Mouse (Mus musculus) neural tube, embryonic 11.5 days (tissue): ENCODE measurements at regions not wholly inside any gene's neighbourhood (a gene's known extent, or its start where the extent isn't known, plus 50 kb on each side); places are given as distances from the start of the nearest gene placed in this dataset.

ENCODE experiments used
- ATAC-seq: fragments of 200-750 bp; cut with Nextera tagmentation; 2 replicates; pipeline ENCODE4 v1.8.0; 2017; ENCODE audit warnings: moderate number of reproducible peaks, mild to moderate bottlenecking, moderate TSS enrichment, moderate library complexity; ENCODE audit not compliant: insufficient read depth, low FRiP score, low TSS enrichment
- DNase-seq: peaks from one replicate; pipeline ENCODE4 v3.0.0-alpha.2; 2015; ENCODE audit warnings: low spot score
- H3K27ac ChIP-seq: fragments of 300-500 bp; sonication (generic); 2 replicates; pipeline ENCODE4 v1.5.1; 2014; ENCODE audit warnings: low read depth, mild to moderate bottlenecking, low read length
- H3K27me3 ChIP-seq: fragments of 300-500 bp; sonication (generic); 2 replicates; pipeline ENCODE4 v1.6.1; 2014; ENCODE audit warnings: mild to moderate bottlenecking, low read length, mixed read lengths; ENCODE audit not compliant: control insufficient read depth, insufficient read depth
- H3K36me3 ChIP-seq: fragments of 300-500 bp; sonication (generic); 2 replicates; pipeline ENCODE4 v1.6.1; 2014; ENCODE audit warnings: mild to moderate bottlenecking, low read length, moderate library complexity, mixed read lengths; ENCODE audit not compliant: control insufficient read depth, insufficient read depth
- H3K4me1 ChIP-seq: fragments of 300-500 bp; sonication (generic); 2 replicates; pipeline ENCODE4 v1.6.1; 2014; ENCODE audit warnings: low read length, mixed read lengths; ENCODE audit not compliant: control insufficient read depth, insufficient read depth
- H3K4me2 ChIP-seq: fragments of 300-500 bp; sonication (generic); 2 replicates; pipeline ENCODE4 v1.6.1; 2014; ENCODE audit warnings: low read depth, mild to moderate bottlenecking, moderate library complexity
- H3K4me3 ChIP-seq: fragments of 300-500 bp; sonication (generic); 2 replicates; pipeline ENCODE4 v1.5.1; 2014; ENCODE audit warnings: low read depth, low read length
- H3K9ac ChIP-seq: fragments of 300-500 bp; sonication (generic); 2 replicates; pipeline ENCODE4 v1.6.1; 2014; ENCODE audit warnings: mild to moderate bottlenecking, low read length
- H3K9me3 ChIP-seq: fragments of 300-500 bp; sonication (generic); 2 replicates; pipeline ENCODE4 v1.6.1; 2016; ENCODE audit warnings: low read length; ENCODE audit not compliant: control insufficient read depth
- WGBS: fragments of 180-500 bp; shearing (Covaris S2); extraction: QIAGEN DNeasy Blood & Tissue Kit; methylation state at CpG from one replicate; pipeline ENCODE4 v1.1.7; 2014; 5-methylcytosine and 5-hydroxymethylcytosine counted together

- Histone ChIP-seq H3K9ac (no peak overlapping the region), H3K4me1 (no peaks in the 10 kb centered on the region), H3K9me3 (no peaks in the 10 kb centered on the region), H3K36me3 (no peaks in the 10 kb centered on the region), H3K4me3 (no peak overlapping the region), H3K27ac (no peak overlapping the region), H3K4me2 (no peak overlapping the region), H3K27me3 (no peaks in the 10 kb centered on the region)
- ATAC-seq (no peak), DNase-seq (no peak)
- WGBS, result 92% methylated on average over 5 of the region's 5 CpGs
Observed at GRCm38 (mm10) chr17:50453956-50454355, 55.2 kb upstream of the Plcl2 start.

- no peaks in the 10 kb centered on the region for H3K27me3 ChIP-seq
- H3K4me3 ChIP-seq, result no peak overlapping the region
- ATAC-seq (no peak), DNase-seq (no peak)
- H3K27ac ChIP-seq, result no peak overlapping the region
- no peak overlapping the region for H3K9ac ChIP-seq
- no peaks in the 10 kb centered on the region for H3K4me1 ChIP-seq
- WGBS, result 70% methylated on average over 5 of the region's 5 CpGs
- H3K4me2 ChIP-seq, result no peak overlapping the region
- no peaks in the 10 kb centered on the region for H3K9me3 ChIP-seq
- no peaks in the 10 kb centered on the region for H3K36me3 ChIP-seq
Observed at GRCm38 (mm10) chr17:50454917-50455316, 54.3 kb upstream of the Plcl2 start.

- no peaks in the 10 kb centered on the region for H3K27me3 ChIP-seq
- no peak for ATAC-seq
- H3K4me2 ChIP-seq, result no peak overlapping the region
- H3K4me1 ChIP-seq, result no peaks in the 10 kb centered on the region
- H3K4me3 ChIP-seq, result no peak overlapping the region
- no peak overlapping the region for H3K9ac ChIP-seq
- no peaks in the 10 kb centered on the region for H3K36me3 ChIP-seq
- no peak for DNase-seq
- 95% methylated on average over 10 of the region's 10 CpGs for WGBS
- H3K27ac ChIP-seq, result no peak overlapping the region
- H3K9me3 ChIP-seq, result no peaks in the 10 kb centered on the region
Observed at GRCm38 (mm10) chr17:50455719-50456118, 53.5 kb upstream of the Plcl2 start.

- no peak overlapping the region for H3K9ac ChIP-seq
- 88% methylated on average over 6 of the region's 6 CpGs for WGBS
- no peaks in the 10 kb centered on the region for H3K9me3 ChIP-seq
- H3K27me3 ChIP-seq, result no peaks in the 10 kb centered on the region
- no peaks in the 10 kb centered on the region for H3K36me3 ChIP-seq
- DNase-seq (no peak), ATAC-seq (no peak)
- H3K27ac ChIP-seq, result no peak overlapping the region
- no peak overlapping the region for H3K4me2 ChIP-seq
- no peak overlapping the region for H3K4me3 ChIP-seq
- no peaks in the 10 kb centered on the region for H3K4me1 ChIP-seq
Observed at GRCm38 (mm10) chr17:50457053-50457697, 52.0 kb upstream of the Plcl2 start.

GRCm38 (mm10) chr17:50458232-50458631 is 51.0 kb upstream of the Plcl2 start:
- Histone ChIP-seq H3K9ac (no peak overlapping the region), H3K27ac (no peak overlapping the region), H3K4me2 (no peak overlapping the region), H3K4me1 (no peaks in the 10 kb centered on the region), H3K27me3 (no peaks in the 10 kb centered on the region), H3K9me3 (no peaks in the 10 kb centered on the region), H3K4me3 (no peak overlapping the region), H3K36me3 (no peaks in the 10 kb centered on the region)
- ATAC-seq, result no peak
- no peak for DNase-seq
- 87% methylated on average over 4 of the region's 4 CpGs for WGBS
